Mouse (Mus musculus) kidney, embryonic 14.5 days (tissue): ENCODE measurements around the gene 1700034J05Rik. TPM values are rescaled to one million over a fixed set of nuclear protein-coding genes. Genes with fewer than 3 reads are reported as not detected.

ENCODE experiments used
- ATAC-seq: fragments of 200-750 bp; cut with Nextera tagmentation; 2 replicates; pipeline ENCODE4 v1.8.0; 2017; ENCODE audit warnings: moderate number of reproducible peaks, mild to moderate bottlenecking, moderate TSS enrichment, moderate library complexity; ENCODE audit not compliant: low FRiP score, low TSS enrichment
- H3K27ac ChIP-seq: fragments of 300-500 bp; sonication (generic); 2 replicates; pipeline ENCODE4 v1.5.1; 2014; ENCODE audit warnings: low read depth, mild to moderate bottlenecking, low read length, moderate library complexity, mixed read lengths
- H3K27me3 ChIP-seq: fragments of 300-500 bp; sonication (generic); 2 replicates; pipeline ENCODE4 v1.6.1; 2014; ENCODE audit warnings: mild to moderate bottlenecking, low read length; ENCODE audit not compliant: control insufficient read depth, insufficient read depth
- H3K36me3 ChIP-seq: fragments of 300-500 bp; sonication (generic); 2 replicates; pipeline ENCODE4 v1.6.1; 2014; ENCODE audit warnings: low read length, mixed read lengths; ENCODE audit not compliant: control insufficient read depth, insufficient read depth
- H3K4me1 ChIP-seq: fragments of 300-500 bp; sonication (generic); 2 replicates; pipeline ENCODE4 v1.6.1; 2014; ENCODE audit warnings: low read length, mixed read lengths; ENCODE audit not compliant: control insufficient read depth, insufficient read depth
- H3K4me2 ChIP-seq: fragments of 300-500 bp; sonication (generic); replicated peaks from 2 replicates; pipeline ENCODE4 v1.6.1; 2014; ENCODE audit warnings: low read depth, mild to moderate bottlenecking, low read length
- H3K4me3 ChIP-seq: fragments of 300-500 bp; sonication (generic); 2 replicates; pipeline ENCODE4 v1.5.1; 2014; ENCODE audit warnings: mild to moderate bottlenecking, low read length
- H3K9ac ChIP-seq: fragments of 300-500 bp; sonication (generic); 2 replicates; pipeline ENCODE4 v1.6.1; 2014; ENCODE audit warnings: low read depth, mild to moderate bottlenecking, low read length, moderate library complexity
- H3K9me3 ChIP-seq: fragments of 300-500 bp; sonication (generic); 2 replicates; pipeline ENCODE4 v1.6.1; 2016; ENCODE audit warnings: low read length; ENCODE audit not compliant: control insufficient read depth
- WGBS: fragments of 180-500 bp; shearing (Covaris S2); extraction: QIAGEN DNeasy Blood & Tissue Kit; methylation state at CpG from one replicate; pipeline ENCODE4 v1.1.7; 2014; 5-methylcytosine and 5-hydroxymethylcytosine counted together
- polyA plus RNA-seq: library from polyadenylated mRNA; unstranded; fragments of >200 nt; fragmentation: Nextera tagmentation; extraction: Ambion mirVana; gene quantifications from 2 replicates; pipeline ENCODE4 v1.2.1, GENCODE M21; 2014

The 1700034J05Rik gene
- 0.37 and 0.45 TPM in 2 replicates for polyA plus RNA-seq

DNA sequence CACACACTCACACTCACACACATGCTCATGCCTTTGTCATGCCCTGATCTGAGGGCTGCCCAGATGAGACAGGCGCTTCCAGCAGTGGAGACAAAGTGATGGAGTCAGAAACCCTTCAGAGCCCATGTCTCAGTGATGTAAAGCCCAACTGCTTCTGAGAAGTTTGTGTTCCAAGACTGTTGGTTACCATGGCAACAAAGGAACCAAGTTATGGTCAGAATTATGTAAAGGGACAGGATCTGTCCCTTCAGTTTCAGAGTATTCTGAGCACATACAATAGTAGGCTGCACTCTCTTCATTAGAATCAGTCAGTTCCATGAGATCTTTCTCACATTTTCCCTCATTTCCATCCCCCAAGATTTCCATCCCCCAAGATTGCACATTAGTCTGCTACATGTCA, at the start of gene 1700034J05Rik:
Gene 1700034J05Rik, minus strand, starts transcription at position 165 of the 400 bp plus-strand sequence.
- H3K9me3 ChIP-seq, result no peaks in the 10 kb centered on the region
- WGBS, result 91% methylated on average over 1 of the region's 1 CpGs
- no peak within 1 kb of the TSS for H3K4me3 ChIP-seq
- H3K9ac ChIP-seq, result no peak within 1 kb of the TSS
- H3K4me1 ChIP-seq, result peaks cover 11% of the 10 kb centered on the region; the same call in 1 of the 2 replicates
- no peak for ATAC-seq
- no peaks in the 10 kb centered on the region; the same call in 1 of the 2 replicates for H3K36me3 ChIP-seq
- no peak within 1 kb of the TSS for H3K27ac ChIP-seq
- no peaks in the 10 kb centered on the region for H3K27me3 ChIP-seq
- no peak within 1 kb of the TSS for H3K4me2 ChIP-seq

DNA sequence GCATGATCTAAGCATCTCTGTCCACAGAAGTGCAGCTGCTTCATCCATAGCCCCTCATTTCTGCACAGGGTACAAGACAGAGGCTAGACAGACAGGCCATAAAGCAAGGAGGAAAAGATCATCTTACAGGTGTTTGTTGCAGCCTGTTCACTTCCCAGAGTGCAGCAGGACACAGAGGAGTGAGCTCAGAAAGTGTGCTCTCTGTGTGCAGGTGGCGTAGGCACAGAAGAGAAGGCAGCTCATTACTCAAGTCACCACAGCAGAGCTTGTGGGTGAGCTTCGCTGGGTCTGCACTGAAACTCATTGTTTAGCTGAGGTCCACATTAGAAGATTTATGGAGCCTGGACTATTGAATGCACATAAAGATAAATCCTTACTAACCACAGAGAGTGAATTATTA, 45.5 kb upstream of the 1700034J05Rik start:
- Histone ChIP-seq H3K9me3 (no peaks in the 10 kb centered on the region), H3K4me1 (no peaks in the 10 kb centered on the region), H3K4me3 (no peak overlapping the region), H3K4me2 (no peak overlapping the region), H3K27me3 (no peaks in the 10 kb centered on the region), H3K27ac (no peak overlapping the region), H3K9ac (no peak overlapping the region), H3K36me3 (peaks cover 50% of the 10 kb centered on the region)
- ATAC-seq, result 0 out of 2 replicates have a peak, but pooled peaks have one; percentile 46
- WGBS, result 31% methylated on average over 2 of the region's 2 CpGs

DNA sequence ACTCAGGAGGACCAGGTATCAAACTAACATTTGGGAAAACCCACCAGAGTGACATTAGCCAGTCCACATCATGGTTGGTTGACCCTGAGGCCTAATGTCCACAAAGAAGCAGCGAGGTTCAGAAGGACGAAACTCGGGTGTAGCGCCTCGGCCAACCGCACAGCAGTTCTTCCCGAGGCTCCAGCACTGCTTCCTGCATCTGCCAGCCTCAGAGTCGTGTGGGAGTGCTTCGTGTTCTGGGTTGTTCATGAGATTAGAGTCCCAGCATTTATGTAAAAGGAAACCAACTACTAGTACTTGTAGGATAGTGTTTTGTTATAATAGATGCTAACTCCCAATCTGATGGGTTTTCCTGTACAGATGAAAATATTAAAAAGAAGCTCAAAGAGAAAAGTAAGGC, 45.1 kb upstream of the 1700034J05Rik start:
- H3K4me2 ChIP-seq, result no peak overlapping the region
- no peaks in the 10 kb centered on the region for H3K27me3 ChIP-seq
- H3K9me3 ChIP-seq, result no peaks in the 10 kb centered on the region
- no peak overlapping the region for H3K27ac ChIP-seq
- H3K4me3 ChIP-seq, result no peak overlapping the region
- no peaks in the 10 kb centered on the region for H3K4me1 ChIP-seq
- peaks cover 49% of the 10 kb centered on the region for H3K36me3 ChIP-seq
- H3K9ac ChIP-seq, result no peak overlapping the region
- ATAC-seq, result no peak
- 68% methylated on average over 9 of the region's 9 CpGs for WGBS

DNA sequence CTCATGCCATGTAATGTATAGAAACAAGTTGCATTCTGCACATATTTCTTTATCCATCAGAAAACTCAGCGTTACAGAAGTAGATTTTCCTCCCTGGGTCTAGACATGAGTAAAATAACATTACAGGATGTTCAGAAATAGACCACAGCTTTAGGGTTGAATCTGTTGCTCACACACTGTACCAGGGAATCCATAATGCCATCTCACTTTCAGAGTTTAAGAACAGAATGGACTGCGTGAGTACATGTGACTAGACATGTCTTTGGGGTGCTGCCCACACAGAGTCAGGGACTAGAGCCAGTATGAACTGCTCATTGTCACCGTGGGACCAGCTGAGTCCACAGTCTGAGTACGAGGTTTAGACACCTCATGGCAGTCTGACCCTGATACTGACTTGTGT, 44.5 kb upstream of the 1700034J05Rik start:
- H3K9me3 ChIP-seq, result no peaks in the 10 kb centered on the region
- no peak overlapping the region for H3K4me2 ChIP-seq
- H3K9ac ChIP-seq, result no peak overlapping the region
- no peak for ATAC-seq
- H3K4me3 ChIP-seq, result no peak overlapping the region
- H3K27ac ChIP-seq, result no peak overlapping the region
- peaks cover 49% of the 10 kb centered on the region for H3K36me3 ChIP-seq
- H3K27me3 ChIP-seq, result no peaks in the 10 kb centered on the region
- H3K4me1 ChIP-seq, result no peaks in the 10 kb centered on the region
- 88% methylated on average over 4 of the region's 4 CpGs for WGBS

DNA sequence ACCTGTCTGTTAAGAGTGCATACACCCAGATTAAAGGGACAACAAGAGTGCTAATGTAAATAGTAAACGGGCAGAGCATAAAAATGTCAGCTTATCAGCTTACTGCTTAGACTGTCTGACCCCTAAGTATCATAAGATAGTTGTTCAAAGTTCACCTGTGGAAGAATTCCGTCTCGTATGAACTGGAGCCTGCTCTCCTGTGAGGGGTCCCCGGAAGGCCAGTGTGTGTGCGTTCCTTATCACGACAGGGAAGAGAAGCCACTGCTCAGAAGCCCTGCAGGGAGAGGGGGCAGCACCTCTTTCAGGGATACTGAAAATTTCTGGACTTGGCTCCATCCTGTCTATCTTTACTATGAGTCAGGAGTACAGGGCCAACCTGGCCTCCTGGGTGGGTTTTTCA, 42.8 kb upstream of the 1700034J05Rik start:
- no peaks in the 10 kb centered on the region for H3K9me3 ChIP-seq
- H3K27ac ChIP-seq, result no peak overlapping the region
- no peak overlapping the region for H3K9ac ChIP-seq
- H3K27me3 ChIP-seq, result no peaks in the 10 kb centered on the region
- WGBS, result 85% methylated on average over 6 of the region's 6 CpGs
- peaks cover 39% of the 10 kb centered on the region for H3K36me3 ChIP-seq
- no peak overlapping the region for H3K4me3 ChIP-seq
- no peaks in the 10 kb centered on the region for H3K4me1 ChIP-seq
- ATAC-seq, result no peak
- H3K4me2 ChIP-seq, result no peak overlapping the region

DNA sequence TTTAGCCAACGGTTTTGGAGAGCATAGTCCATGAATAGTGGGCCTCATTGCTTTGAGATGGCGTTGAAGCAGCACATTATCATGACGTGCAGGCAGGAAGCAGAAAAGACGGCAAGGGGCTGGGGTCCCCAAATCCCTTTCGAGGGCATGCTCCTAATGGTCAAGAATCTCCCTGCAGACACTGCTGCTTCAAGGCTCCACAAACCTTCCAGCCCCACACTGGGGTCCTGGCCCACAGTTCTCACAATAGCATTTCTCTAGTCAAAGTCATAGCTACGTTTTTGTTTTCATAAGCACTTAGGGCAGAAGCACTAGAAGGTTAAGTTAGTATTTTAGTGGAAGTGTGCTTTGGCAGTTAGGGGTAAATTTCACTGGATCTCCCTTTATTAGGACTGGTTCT, 41.7 kb upstream of the 1700034J05Rik start:
- WGBS, result 85% methylated on average over 6 of the region's 6 CpGs
- Histone ChIP-seq H3K27me3 (no peaks in the 10 kb centered on the region), H3K4me1 (no peaks in the 10 kb centered on the region), H3K36me3 (peaks cover 33% of the 10 kb centered on the region), H3K4me2 (no peak overlapping the region), H3K9me3 (no peaks in the 10 kb centered on the region), H3K27ac (no peak overlapping the region), H3K4me3 (no peak overlapping the region), H3K9ac (no peak overlapping the region)
- ATAC-seq, result no peak

DNA sequence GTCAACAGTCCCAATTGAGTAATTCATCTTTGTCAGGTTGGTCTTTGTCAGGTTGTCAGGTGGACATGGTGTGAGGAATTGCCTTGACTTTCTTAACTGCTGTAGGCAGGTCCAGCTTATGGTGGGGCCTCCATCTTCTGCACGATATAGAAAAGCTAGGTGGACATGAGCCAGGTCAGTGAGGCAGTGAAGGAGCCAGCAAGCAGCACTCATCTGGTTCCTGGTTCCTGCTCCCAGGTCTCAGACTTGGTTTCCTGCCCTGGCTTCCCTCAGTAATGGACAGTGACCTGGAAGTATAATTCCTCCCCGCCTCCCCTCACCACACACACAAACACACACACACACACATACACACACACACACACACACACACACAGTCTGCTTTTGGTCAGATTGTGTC, 41.2 kb upstream of the 1700034J05Rik start:
- Histone ChIP-seq H3K36me3 (peaks cover 32% of the 10 kb centered on the region), H3K27ac (no peak overlapping the region), H3K9me3 (no peaks in the 10 kb centered on the region), H3K9ac (no peak overlapping the region), H3K4me3 (no peak overlapping the region), H3K4me2 (no peak overlapping the region), H3K4me1 (no peaks in the 10 kb centered on the region), H3K27me3 (no peaks in the 10 kb centered on the region)
- no peak for ATAC-seq
- 86% methylated on average over 2 of the region's 2 CpGs for WGBS

DNA sequence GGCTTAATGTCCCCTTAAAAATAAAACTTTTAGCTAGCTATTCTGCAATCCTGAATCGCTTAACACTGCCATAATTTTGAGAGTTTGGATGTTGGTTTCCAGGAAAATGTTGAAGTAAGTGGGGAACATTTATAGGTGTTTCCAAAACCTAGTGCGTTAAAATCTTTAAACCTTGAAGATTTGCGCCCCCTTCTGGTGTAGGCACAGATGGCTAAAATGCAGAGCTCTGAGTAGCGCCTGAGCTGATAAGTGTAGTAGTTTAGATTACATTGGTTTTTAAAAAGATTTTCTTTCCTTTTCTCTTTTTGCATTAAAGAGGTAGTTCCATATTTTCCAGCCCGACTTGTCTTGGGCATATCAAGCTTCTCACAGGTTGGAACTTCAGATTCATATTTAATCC, 40.0 kb upstream of the 1700034J05Rik start:
- no peak overlapping the region for H3K9ac ChIP-seq
- H3K9me3 ChIP-seq, result no peaks in the 10 kb centered on the region
- H3K4me3 ChIP-seq, result no peak overlapping the region
- no peak overlapping the region for H3K4me2 ChIP-seq
- no peaks in the 10 kb centered on the region for H3K27me3 ChIP-seq
- no peak for ATAC-seq
- peaks cover 30% of the 10 kb centered on the region for H3K36me3 ChIP-seq
- WGBS, result 39% methylated on average over 5 of the region's 5 CpGs
- H3K27ac ChIP-seq, result no peak overlapping the region
- no peaks in the 10 kb centered on the region for H3K4me1 ChIP-seq

DNA sequence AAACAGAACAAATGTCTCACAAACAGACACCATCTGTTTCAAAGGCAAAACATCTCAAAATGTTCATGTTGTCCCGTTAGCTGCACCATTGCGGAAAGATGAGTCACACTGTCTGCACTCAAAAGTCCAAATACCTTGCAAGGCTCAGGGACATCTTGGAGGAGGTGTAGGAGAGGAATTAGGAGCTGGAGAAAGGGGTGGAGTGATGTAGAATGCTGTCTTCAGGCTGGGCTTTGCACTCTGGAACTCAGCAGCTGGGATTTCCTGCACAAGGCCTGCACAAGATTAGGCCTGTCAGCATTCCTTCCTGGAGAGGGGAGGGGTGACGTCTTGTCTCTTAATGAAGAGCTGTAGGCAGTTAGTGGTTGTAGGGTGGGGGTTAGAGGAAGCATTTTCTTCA, 30.3 kb upstream of the 1700034J05Rik start:
- H3K4me1 ChIP-seq, result no peaks in the 10 kb centered on the region
- no peak overlapping the region for H3K27ac ChIP-seq
- no peaks in the 10 kb centered on the region for H3K9me3 ChIP-seq
- H3K4me2 ChIP-seq, result no peak overlapping the region
- no peak for ATAC-seq
- 86% methylated on average over 3 of the region's 3 CpGs for WGBS
- no peak overlapping the region for H3K9ac ChIP-seq
- H3K4me3 ChIP-seq, result no peak overlapping the region
- no peaks in the 10 kb centered on the region for H3K27me3 ChIP-seq
- H3K36me3 ChIP-seq, result peaks cover 5% of the 10 kb centered on the region; the same call in 1 of the 2 replicates
